Mouse (Mus musculus) liver, embryonic 16.5 days (tissue): Measurements from ENCODE around the gene Prf1. TPM values are rescaled to one million over a fixed set of nuclear protein-coding genes. Genes with fewer than 3 reads are reported as not detected.

ENCODE experiments used
- ATAC-seq: fragments of 200-750 bp; cut with Nextera tagmentation; 2 replicates; pipeline ENCODE4 v1.8.0; 2017; ENCODE audit warnings: low read depth, mild to moderate bottlenecking, moderate number of reproducible peaks, moderate library complexity
- H3K27ac ChIP-seq: fragments of 300-500 bp; sonication (generic); 2 replicates; pipeline ENCODE4 v1.5.1; 2014; ENCODE audit warnings: mild to moderate bottlenecking, low read length
- H3K27me3 ChIP-seq: fragments of 300-500 bp; sonication (generic); 2 replicates; pipeline ENCODE4 v1.6.1; 2014; ENCODE audit warnings: low read depth, low read length, mixed read lengths; ENCODE audit not compliant: control insufficient read depth, insufficient read depth
- H3K36me3 ChIP-seq: fragments of 300-500 bp; sonication (generic); 2 replicates; pipeline ENCODE4 v1.6.1; 2014; ENCODE audit warnings: mild to moderate bottlenecking; ENCODE audit not compliant: control insufficient read depth, insufficient read depth
- H3K4me1 ChIP-seq: fragments of 300-500 bp; sonication (generic); 2 replicates; pipeline ENCODE4 v1.6.1; 2014; ENCODE audit warnings: low read depth, low read length, mixed read lengths; ENCODE audit not compliant: control insufficient read depth
- H3K4me2 ChIP-seq: fragments of 300-500 bp; sonication (generic); 2 replicates; pipeline ENCODE4 v1.6.1; 2014; ENCODE audit warnings: low read depth, low read length, mixed read lengths
- H3K4me3 ChIP-seq: fragments of 300-500 bp; sonication (generic); 2 replicates; pipeline ENCODE4 v1.5.1; 2014; ENCODE audit warnings: low read depth, mild to moderate bottlenecking, low read length
- H3K9ac ChIP-seq: fragments of 300-500 bp; sonication (generic); 2 replicates; pipeline ENCODE4 v1.6.1; 2014; ENCODE audit warnings: low read depth, low read length
- H3K9me3 ChIP-seq: fragments of 300-500 bp; sonication (generic); replicated peaks from 2 replicates; pipeline ENCODE4 v1.6.1; 2016; ENCODE audit warnings: low read length; ENCODE audit not compliant: control insufficient read depth
- WGBS: fragments of 180-500 bp; shearing (Covaris S2); extraction: QIAGEN DNeasy Blood & Tissue Kit; methylation state at CpG from one replicate; pipeline ENCODE4 v1.1.7; 2014; ENCODE audit not compliant: insufficient replicate concordance; 5-methylcytosine and 5-hydroxymethylcytosine counted together
- polyA plus RNA-seq: library from polyadenylated mRNA; unstranded; fragments of >200 nt; fragmentation: Nextera tagmentation; extraction: Ambion mirVana; gene quantifications from 2 replicates; pipeline ENCODE4 v1.2.1, GENCODE M21; 2015

Gene Prf1
- polyA plus RNA-seq, 1 experiment from 2014 or later, result 0.13 TPM

DNA sequence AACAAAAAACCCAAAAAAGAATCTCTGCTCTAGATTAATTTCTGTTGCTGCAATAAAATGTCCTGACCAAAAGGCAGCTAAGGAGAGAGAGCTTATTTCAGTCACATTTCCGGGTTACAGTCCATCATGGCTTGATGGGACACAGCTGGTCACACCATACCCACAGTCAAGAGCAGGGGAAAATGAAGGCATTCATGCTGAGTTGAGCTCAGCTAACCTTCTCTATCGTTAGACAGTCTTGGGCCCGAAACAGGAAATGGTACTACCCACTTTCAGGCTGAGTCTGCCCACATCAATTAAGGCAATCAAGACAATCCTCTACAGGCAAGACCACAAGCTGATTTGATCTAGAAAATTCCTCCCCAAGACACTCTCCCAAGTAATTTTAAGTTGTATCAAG, 3.4 kb downstream of the Prf1 start:
- Histone ChIP-seq H3K27me3 (no peaks in the 10 kb centered on the region), H3K27ac (no peak overlapping the region), H3K4me2 (no peak overlapping the region), H3K9me3 (no peaks in the 10 kb centered on the region), H3K4me3 (no peak overlapping the region), H3K36me3 (no peaks in the 10 kb centered on the region), H3K9ac (no peak overlapping the region), H3K4me1 (no peaks in the 10 kb centered on the region)
- ATAC-seq, result no peak
- 26% methylated on average over 3 of the region's 3 CpGs for WGBS

DNA sequence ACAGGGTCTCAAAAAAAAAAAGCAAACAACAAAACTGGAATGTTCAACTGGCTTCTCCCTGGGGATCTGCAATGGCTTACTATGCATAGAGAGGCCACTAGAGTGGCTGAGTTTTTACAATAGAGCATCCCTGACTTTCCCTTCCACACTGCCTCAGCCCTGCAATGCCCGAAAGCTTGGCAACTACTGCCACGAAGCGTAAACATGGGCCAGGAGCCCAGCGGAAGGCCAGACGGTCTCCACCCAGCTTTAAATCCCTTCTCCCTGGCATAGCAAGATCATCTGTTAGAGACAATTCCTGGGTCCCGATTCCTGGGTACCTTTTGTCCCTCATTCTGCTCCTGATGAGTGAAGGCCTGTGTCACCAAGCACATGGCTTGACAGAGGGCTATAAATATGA, 6.4 kb downstream of the Prf1 start:
- WGBS, result 70% methylated on average over 6 of the region's 6 CpGs
- H3K4me3 ChIP-seq, result no peak overlapping the region
- H3K4me2 ChIP-seq, result no peak overlapping the region
- H3K4me1 ChIP-seq, result no peaks in the 10 kb centered on the region
- no peaks in the 10 kb centered on the region for H3K9me3 ChIP-seq
- no peak overlapping the region for H3K27ac ChIP-seq
- H3K9ac ChIP-seq, result no peak overlapping the region
- no peak for ATAC-seq
- no peaks in the 10 kb centered on the region for H3K27me3 ChIP-seq
- H3K36me3 ChIP-seq, result no peaks in the 10 kb centered on the region

DNA sequence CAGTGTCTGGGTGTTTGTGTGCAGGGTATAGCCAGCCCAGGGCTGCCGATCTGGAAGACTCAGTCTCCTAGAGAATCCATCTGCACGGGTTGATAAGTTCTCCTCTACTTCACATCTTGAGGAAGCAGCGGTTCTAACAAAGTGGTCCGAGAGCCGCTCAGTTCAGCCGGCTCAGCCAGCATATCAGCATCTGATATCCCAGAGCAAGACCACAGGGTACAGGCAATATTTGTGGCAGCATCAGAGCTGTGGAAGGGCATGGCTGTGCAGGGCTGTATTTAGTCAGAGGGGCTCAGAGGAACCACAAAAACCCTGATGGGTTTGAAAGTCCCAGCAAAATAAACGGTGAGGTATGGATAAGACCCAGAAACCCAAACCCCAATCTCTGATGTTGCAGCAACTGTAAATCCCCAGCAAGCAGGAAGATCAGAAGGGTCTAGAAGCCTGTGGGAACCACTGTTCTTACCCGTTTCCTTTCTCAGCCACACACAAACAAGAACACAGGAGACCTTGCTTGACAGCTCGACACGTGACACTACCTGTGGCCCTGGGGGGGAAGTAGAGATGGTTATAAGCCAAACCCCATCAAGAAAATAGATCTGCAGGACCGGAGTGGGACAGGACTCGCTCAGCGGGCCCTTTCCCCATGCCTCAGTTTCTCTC, 8.4 kb downstream of the Prf1 start:
- Histone ChIP-seq H3K9me3 (no peaks in the 10 kb centered on the region), H3K4me2 (no peak overlapping the region), H3K27me3 (no peaks in the 10 kb centered on the region), H3K4me3 (no peak overlapping the region), H3K36me3 (no peaks in the 10 kb centered on the region), H3K27ac (no peak overlapping the region), H3K4me1 (no peaks in the 10 kb centered on the region), H3K9ac (no peak overlapping the region)
- no peak for ATAC-seq
- 35% methylated on average over 13 of the region's 13 CpGs for WGBS

DNA sequence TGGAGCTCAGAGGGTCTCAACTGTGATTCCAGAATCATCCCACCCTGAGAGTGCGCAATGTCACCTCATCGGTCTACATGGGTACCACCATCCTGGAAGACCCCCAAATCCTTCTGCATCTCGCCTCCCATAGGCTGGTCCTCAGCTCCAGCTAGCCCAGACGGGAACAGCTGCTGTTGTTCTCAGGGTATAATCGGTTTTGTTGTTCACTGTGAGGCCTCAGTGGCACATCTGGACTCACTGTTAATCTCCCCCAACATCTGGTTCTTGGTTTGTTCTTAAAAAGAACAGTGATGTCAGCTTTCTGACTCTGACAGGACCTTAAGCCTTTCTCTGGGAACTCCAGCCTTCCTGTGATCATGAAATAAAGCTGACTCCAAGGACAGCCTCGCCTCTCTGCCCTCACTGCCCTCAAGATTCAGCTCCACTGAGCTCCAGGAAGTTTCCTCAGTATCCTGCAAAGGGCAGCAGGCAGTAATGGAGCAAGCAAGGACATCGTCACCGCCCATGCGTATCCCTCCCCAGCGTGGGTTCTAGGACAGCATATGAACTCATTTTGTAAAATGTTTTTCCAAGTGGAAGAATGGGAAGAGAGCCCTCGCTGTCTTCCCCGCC, 11.2 kb downstream of the Prf1 start:
- Histone ChIP-seq H3K36me3 (no peaks in the 10 kb centered on the region), H3K4me1 (no peaks in the 10 kb centered on the region), H3K27me3 (no peaks in the 10 kb centered on the region), H3K9ac (no peak overlapping the region), H3K4me2 (no peak overlapping the region), H3K9me3 (no peaks in the 10 kb centered on the region), H3K27ac (no peak overlapping the region), H3K4me3 (no peak overlapping the region)
- 56% methylated on average over 12 of the region's 12 CpGs for WGBS
- ATAC-seq, result no peak

DNA sequence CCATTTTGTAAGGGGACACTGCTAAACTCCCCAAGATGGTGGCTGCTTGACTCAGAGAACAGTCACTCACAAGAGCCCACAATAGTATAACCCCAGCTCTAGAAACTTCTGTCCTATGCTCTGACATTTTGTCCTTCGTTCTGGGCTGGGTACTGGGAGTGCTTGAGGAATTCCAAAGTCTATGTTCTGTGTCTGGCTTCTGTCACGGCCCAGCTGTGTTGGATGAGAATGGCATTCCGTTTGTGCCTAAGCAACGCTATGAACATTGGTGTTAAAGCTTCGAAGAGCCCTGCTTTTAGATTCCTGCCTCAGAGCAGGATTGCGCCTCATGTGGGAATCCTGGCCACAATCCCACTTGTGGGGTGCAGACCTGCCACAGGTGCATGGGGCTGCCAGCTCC, 14.5 kb downstream of the Prf1 start:
- Histone ChIP-seq H3K9ac (no peak overlapping the region), H3K4me1 (no peaks in the 10 kb centered on the region), H3K27ac (peak overlapping the region; percentile 26; the same call in 1 of the 2 replicates), H3K4me3 (no peak overlapping the region), H3K4me2 (no peak overlapping the region), H3K27me3 (no peaks in the 10 kb centered on the region), H3K36me3 (no peaks in the 10 kb centered on the region), H3K9me3 (no peaks in the 10 kb centered on the region)
- 55% methylated on average over 6 of the region's 6 CpGs for WGBS
- 0 out of 2 replicates have a peak, but pooled peaks have one; percentile 2 for ATAC-seq

DNA sequence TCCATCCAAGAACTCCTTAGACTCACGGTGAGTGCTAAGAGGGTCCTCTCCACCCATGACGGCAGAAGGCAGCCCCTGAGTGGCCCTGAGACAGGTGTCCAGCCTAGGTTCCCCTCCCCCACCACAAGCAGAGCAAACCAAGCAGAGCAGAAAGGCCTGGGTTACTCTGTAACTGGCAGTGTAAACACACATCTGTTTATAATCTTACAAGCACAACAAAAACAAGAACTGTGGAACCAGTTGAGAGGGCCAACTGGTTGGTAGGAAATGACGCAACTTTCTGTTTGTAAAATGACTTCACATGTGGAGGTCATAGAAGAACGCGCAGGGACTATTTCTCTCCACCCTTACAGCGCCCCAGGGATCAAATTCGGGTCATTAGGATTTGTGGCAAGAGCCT, 15.1 kb downstream of the Prf1 start:
- H3K27me3 ChIP-seq, result no peaks in the 10 kb centered on the region
- H3K4me3 ChIP-seq, result no peak overlapping the region
- peak overlapping the region; percentile 26 for H3K27ac ChIP-seq
- H3K36me3 ChIP-seq, result no peaks in the 10 kb centered on the region
- peak; percentile 89 for ATAC-seq
- H3K4me1 ChIP-seq, result no peaks in the 10 kb centered on the region
- H3K4me2 ChIP-seq, result no peak overlapping the region; the same call in 1 of the 2 replicates
- WGBS, result 28% methylated on average over 7 of the region's 7 CpGs
- no peaks in the 10 kb centered on the region for H3K9me3 ChIP-seq
- H3K9ac ChIP-seq, result no peak overlapping the region

DNA sequence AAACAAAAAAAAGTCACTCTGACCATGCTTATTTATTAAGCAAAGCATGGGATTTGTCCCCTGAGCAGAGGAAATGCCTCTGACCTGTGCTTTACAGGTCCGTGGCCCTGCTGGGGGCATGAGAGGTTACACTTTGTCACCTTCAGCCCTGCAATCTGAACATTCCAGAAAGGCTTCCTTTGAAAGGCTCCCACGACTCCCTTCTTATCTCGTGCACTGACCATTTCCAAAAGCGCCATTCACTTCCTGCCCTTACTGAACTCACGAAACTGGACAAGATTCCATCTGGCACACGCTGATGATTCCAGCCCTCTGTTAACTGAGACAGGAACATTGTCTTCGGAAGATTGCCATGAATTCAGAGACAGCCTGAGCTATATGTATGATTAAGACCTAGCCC, 16.1 kb downstream of the Prf1 start:
- Histone ChIP-seq H3K27ac (no peak overlapping the region), H3K4me3 (no peak overlapping the region), H3K4me1 (no peaks in the 10 kb centered on the region), H3K4me2 (no peak overlapping the region), H3K27me3 (no peaks in the 10 kb centered on the region), H3K9ac (no peak overlapping the region), H3K36me3 (no peaks in the 10 kb centered on the region), H3K9me3 (no peaks in the 10 kb centered on the region)
- WGBS, result 33% methylated on average over 7 of the region's 7 CpGs
- no peak for ATAC-seq

DNA sequence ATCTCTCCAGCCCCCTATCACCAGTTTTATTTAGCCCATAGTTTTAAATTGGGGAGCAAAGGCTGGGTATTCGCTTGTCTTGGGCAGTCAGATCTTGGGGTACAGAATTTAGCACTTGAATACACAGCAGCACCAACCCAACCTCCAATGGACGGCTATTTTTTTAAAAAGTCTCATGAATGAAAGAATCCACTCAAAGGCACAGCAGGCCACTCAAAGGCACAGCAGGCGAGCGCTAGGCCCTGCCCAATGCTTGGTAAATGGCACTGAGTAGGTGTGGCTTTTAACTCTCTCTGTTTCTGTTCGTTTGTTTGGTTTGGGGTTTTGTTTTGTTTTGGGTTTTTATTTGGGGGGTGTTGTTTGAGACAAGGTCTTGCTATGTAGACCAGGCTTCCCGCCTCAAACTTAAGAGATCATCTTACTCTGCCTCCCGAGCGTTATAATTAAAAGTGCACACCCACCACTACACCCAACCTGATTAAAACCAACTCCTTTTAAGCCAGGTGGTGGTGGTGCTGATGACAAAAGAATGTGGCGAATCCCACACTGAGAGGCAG, 17.8 kb downstream of the Prf1 start:
- WGBS, result 64% methylated on average over 9 of the region's 9 CpGs
- Histone ChIP-seq H3K27me3 (no peaks in the 10 kb centered on the region), H3K36me3 (no peaks in the 10 kb centered on the region), H3K4me1 (no peaks in the 10 kb centered on the region), H3K9ac (no peak overlapping the region), H3K27ac (no peak overlapping the region), H3K4me3 (no peak overlapping the region), H3K9me3 (no peaks in the 10 kb centered on the region), H3K4me2 (no peak overlapping the region)
- no peak for ATAC-seq

DNA sequence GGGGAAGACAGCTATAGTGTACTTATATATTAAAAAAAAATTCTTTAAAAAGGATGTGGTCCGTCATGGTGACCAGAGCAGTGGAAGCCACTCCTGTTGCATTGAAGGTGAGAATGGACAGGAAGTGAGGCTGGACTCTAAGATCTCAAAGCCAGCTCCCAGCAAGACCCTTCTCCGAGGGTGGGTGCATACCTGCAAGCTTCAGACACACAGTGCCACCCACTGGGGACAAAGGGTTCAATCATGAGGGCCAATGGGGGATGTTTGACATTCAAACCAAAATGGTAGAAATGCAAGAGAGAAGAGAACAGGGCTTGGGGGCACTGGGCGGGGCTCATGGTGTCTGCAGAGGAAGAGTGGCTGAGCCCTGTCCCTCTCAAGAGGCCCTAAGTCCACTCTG, 20.9 kb downstream of the Prf1 start:
- WGBS, result 53% methylated on average over 3 of the region's 3 CpGs
- no peak for ATAC-seq
- Histone ChIP-seq H3K27ac (no peak overlapping the region), H3K4me3 (no peak overlapping the region), H3K36me3 (no peaks in the 10 kb centered on the region), H3K4me2 (no peak overlapping the region), H3K9me3 (no peaks in the 10 kb centered on the region), H3K9ac (no peak overlapping the region), H3K27me3 (no peaks in the 10 kb centered on the region), H3K4me1 (no peaks in the 10 kb centered on the region)
